Mouse (Mus musculus) C2C12 (cell line): Measurements from ENCODE around the gene Epha3. TPM values are rescaled to one million over a fixed set of nuclear protein-coding genes. Genes with fewer than 3 reads are reported as not detected.

Source experiments
- H3K27me3 ChIP-seq: one replicate; pipeline ENCODE4 v1.6.1; 2011; ENCODE audit not compliant: control insufficient read depth, insufficient read depth, insufficient read length
- H3K36me3 ChIP-seq: one replicate; pipeline ENCODE4 v1.6.1; 2011; ENCODE audit not compliant: control insufficient read depth, insufficient read depth
- H3K4me3 ChIP-seq: one replicate; pipeline ENCODE4 v1.5.1; 2011; ENCODE audit warnings: mild to moderate bottlenecking, control low read depth; ENCODE audit not compliant: poor library complexity, insufficient read depth, severe bottlenecking
- H3K79me2 ChIP-seq: one replicate; pipeline ENCODE4 v1.6.1; 2011; ENCODE audit not compliant: control insufficient read depth, insufficient read depth
- H3K79me3 ChIP-seq: one replicate; pipeline ENCODE4 v1.6.1; 2011; ENCODE audit warnings: low read depth, control low read depth
- H3ac ChIP-seq: one replicate; pipeline ENCODE3; 2011; ENCODE audit warnings: low read depth; ENCODE audit not compliant: control insufficient read depth, insufficient read length
- CEBPB ChIP-seq: IDR thresholded peaks from one replicate; pipeline ENCODE4 v1.6.1; 2011; ENCODE audit warnings: low read depth, mild to moderate bottlenecking, control low read depth, moderate library complexity
- CTCF ChIP-seq: IDR thresholded peaks from one replicate; pipeline ENCODE4 v1.5.1; 2011; ENCODE audit not compliant: control insufficient read depth, insufficient read depth, insufficient read length
- FOSL1 ChIP-seq: IDR thresholded peaks from one replicate; pipeline ENCODE4 v1.8.0; 2011; ENCODE audit warnings: mild to moderate bottlenecking, low read length; ENCODE audit not compliant: poor library complexity, insufficient read depth, severe bottlenecking
- MAX ChIP-seq: IDR thresholded peaks from one replicate; pipeline ENCODE4 v1.6.1; 2011; ENCODE audit warnings: mild to moderate bottlenecking, control low read depth
- MYOD1 ChIP-seq: IDR thresholded peaks from one replicate; pipeline ENCODE4 v1.6.1; 2011; ENCODE audit warnings: low read depth; ENCODE audit not compliant: control insufficient read depth, insufficient read length
- MYOG ChIP-seq: IDR thresholded peaks from one replicate; pipeline ENCODE4 v1.6.1; 2011; ENCODE audit not compliant: control insufficient read depth, insufficient read length; ENCODE audit errors: extremely low read depth
- USF1 ChIP-seq: IDR thresholded peaks from one replicate; pipeline ENCODE4 v1.6.1; 2011; ENCODE audit warnings: low read depth, mild to moderate bottlenecking, control low read depth, moderate library complexity
- polyA plus RNA-seq: library from polyadenylated mRNA; unstranded; fragments of >200 nt; fragmentation: generic; extraction: Trizol; gene quantifications from one replicate; pipeline ENCODE4 v1.2.1, GENCODE M21; 2012; ENCODE audit warnings: missing spikeins

The Epha3 gene
- polyA plus RNA-seq, 1 experiment = 0.26 TPM

- no peak for TF ChIP-seq MYOD1
- TF ChIP-seq CEBPB = no peak
- TF ChIP-seq MYOG = no peak
- no peak for TF ChIP-seq CTCF
- TF ChIP-seq MAX = no peak
- no peak overlapping the region for H3K4me3 ChIP-seq
- H3K36me3 ChIP-seq = no peaks in the 10 kb centered on the region
- no peaks in the 10 kb centered on the region for H3K79me3 ChIP-seq
- H3K79me2 ChIP-seq = no peaks in the 10 kb centered on the region
- H3K27me3 ChIP-seq = no peaks in the 10 kb centered on the region
- no peak overlapping the region for H3ac ChIP-seq
Observed at GRCm38 (mm10) chr16:63658302-63658974, 205.5 kb downstream of the Epha3 start.

GRCm38 (mm10) chr16:63657743-63658142 lies 206.2 kb downstream of the Epha3 start:
- H3K79me2 ChIP-seq = no peaks in the 10 kb centered on the region
- no peaks in the 10 kb centered on the region for H3K36me3 ChIP-seq
- no peaks in the 10 kb centered on the region for H3K79me3 ChIP-seq
- H3K4me3 ChIP-seq = no peak overlapping the region
- no peaks in the 10 kb centered on the region for H3K27me3 ChIP-seq
- no peak for TF ChIP-seq CTCF
- no peak for TF ChIP-seq MAX
- no peak for TF ChIP-seq FOSL1
- TF ChIP-seq MYOD1 = no peak
- no peak for TF ChIP-seq USF1
- no peak for TF ChIP-seq MYOG
- no peak for TF ChIP-seq CEBPB
- no peak overlapping the region for H3ac ChIP-seq

- Histone ChIP-seq H3K79me2 (no peaks in the 10 kb centered on the region), H3K79me3 (no peaks in the 10 kb centered on the region), H3K4me3 (no peak overlapping the region), H3ac (no peak overlapping the region), H3K36me3 (no peaks in the 10 kb centered on the region), H3K27me3 (no peaks in the 10 kb centered on the region)
- TF ChIP-seq CTCF (no peak), FOSL1 (no peak), CEBPB (no peak), MYOD1 (no peak)
Observed at GRCm38 (mm10) chr16:63653393-63653918, 210.5 kb downstream of the Epha3 start.

GRCm38 (mm10) chr16:63650760-63651159 lies 213.2 kb downstream of the Epha3 start:
- Histone ChIP-seq H3ac (no peak overlapping the region), H3K27me3 (no peaks in the 10 kb centered on the region), H3K79me3 (no peaks in the 10 kb centered on the region), H3K79me2 (no peaks in the 10 kb centered on the region), H3K4me3 (no peak overlapping the region), H3K36me3 (no peaks in the 10 kb centered on the region)
- TF ChIP-seq MYOG (no peak), MYOD1 (no peak), CTCF (no peak), USF1 (no peak), MAX (no peak), CEBPB (no peak), FOSL1 (no peak)

- Histone ChIP-seq H3K4me3 (no peak overlapping the region), H3K27me3 (no peaks in the 10 kb centered on the region), H3K79me2 (no peaks in the 10 kb centered on the region), H3ac (no peak overlapping the region), H3K36me3 (no peaks in the 10 kb centered on the region), H3K79me3 (no peaks in the 10 kb centered on the region)
- TF ChIP-seq FOSL1 (no peak), USF1 (no peak), CEBPB (no peak), MAX (no peak), CTCF (no peak), MYOG (no peak), MYOD1 (no peak)
Observed at GRCm38 (mm10) chr16:63646577-63646976, 217.4 kb downstream of the Epha3 start.

GRCm38 (mm10) chr16:63642641-63643040 lies 221.3 kb downstream of the Epha3 start:
- H3K79me2 ChIP-seq = no peaks in the 10 kb centered on the region

More at GRCm38 (mm10) chr16:63642641-63643040, 221.3 kb downstream of the Epha3 start:
- no peaks in the 10 kb centered on the region for H3K79me3 ChIP-seq
- TF ChIP-seq USF1 = no peak
- no peak for TF ChIP-seq FOSL1
- no peak for TF ChIP-seq MAX
- no peak for TF ChIP-seq CEBPB
- no peak for TF ChIP-seq MYOD1
- no peaks in the 10 kb centered on the region for H3K27me3 ChIP-seq
- H3ac ChIP-seq = no peak overlapping the region
- no peak overlapping the region for H3K4me3 ChIP-seq
- no peaks in the 10 kb centered on the region for H3K36me3 ChIP-seq
